Mouse (Mus musculus) layer of hippocampus, adult 2 months (tissue): ENCODE measurements around the gene Olfr1269. TPM values are rescaled to one million over a fixed set of nuclear protein-coding genes. Genes with fewer than 3 reads are reported as not detected.

Source experiments
- DNase-seq, 2 experiments: peaks; one replicate each; pipeline ENCODE4 v3.0.0; 2022; ENCODE audit warnings: low spot score in 2 of 2
- H3K27ac ChIP-seq: fragments of 200-600 bp; 2 replicates; pipeline ENCODE4 v1.8.1; 2022
- H3K4me3 ChIP-seq: fragments of 200-600 bp; 2 replicates; pipeline ENCODE4 v1.8.1; 2022; ENCODE audit warnings: mild to moderate bottlenecking
- CTCF ChIP-seq: fragments of 200-600 bp; conservative IDR thresholded peaks from 2 replicates; pipeline ENCODE4 v1.8.1; 2022; ENCODE audit warnings: antibody characterized with exemption, mild to moderate bottlenecking, moderate library complexity
- long read RNA-seq, 2 experiments: library from polyadenylated mRNA; stranded (forward); transcript quantifications; one replicate each; pipeline ENCODE4 v2.0.0; 2021; ENCODE audit warnings: borderline mapping rate in 2 of 2
- total RNA-seq, 2 experiments: library from RNA; stranded (reverse); gene quantifications; 2 replicates each; pipeline ENCODE4 v1.2.3; 2021

Olfr1269 gene
- not detected for total RNA-seq
- long read RNA-seq, experiment 1 = 0 reads
- long read RNA-seq, experiment 2 = 0 reads

GRCm38 (mm10) chr2:90121312-90121711 is at the start of gene Olfr1269:
Olfr1269 (minus strand) TSS chr2:90121412.
- TF ChIP-seq CTCF = no peak
- H3K27ac ChIP-seq = no peak within 1 kb of the TSS
- no peak for DNase-seq
- H3K4me3 ChIP-seq = no peak within 1 kb of the TSS

GRCm38 (mm10) chr2:90153916-90154315 is 32.7 kb upstream of the Olfr1269 start:
- Histone ChIP-seq H3K4me3 (no peak overlapping the region), H3K27ac (no peak overlapping the region)
- TF ChIP-seq CTCF = no peak
- no peak for DNase-seq

- DNase-seq = no peak
- no peak for TF ChIP-seq CTCF
- Histone ChIP-seq H3K4me3 (no peak within 1 kb of the TSS), H3K27ac (no peak within 1 kb of the TSS)
These were observed 31.8 kb upstream of the Olfr1269 start, which contains the start of gene Olfr1270 for GRCm38 (mm10) chr2:90152991-90153390. Olfr1270 (minus strand) TSS chr2:90153091.

GRCm38 (mm10) chr2:90142196-90142595 is 21.0 kb upstream of the Olfr1269 start, which contains the start of gene Olfr32:
Olfr32 (minus strand) TSS chr2:90142296.
- Histone ChIP-seq H3K27ac (no peak within 1 kb of the TSS), H3K4me3 (no peak within 1 kb of the TSS)
- no peak for TF ChIP-seq CTCF
- DNase-seq = no peak

- TF ChIP-seq CTCF = no peak
- Histone ChIP-seq H3K4me3 (no peak overlapping the region), H3K27ac (no peak overlapping the region)
- DNase-seq = no peak
These were observed 51.1 kb downstream of the Olfr1269 start for GRCm38 (mm10) chr2:90070065-90070464.

Other genes with a start within 250 kb of the Olfr1269 start
- gene Olfr1257, start 243.0 kb downstream of the Olfr1269 start, total RNA-seq = not detected
- not detected for gene Olfr1258, start 194.1 kb downstream of the Olfr1269 start, total RNA-seq
- gene Olfr1259, start 172.7 kb downstream of the Olfr1269 start, total RNA-seq = not detected
- not detected for gene Olfr1260, start 147.1 kb downstream of the Olfr1269 start, total RNA-seq
- not detected for gene Olfr1261, start 130.2 kb downstream of the Olfr1269 start, total RNA-seq
- gene Olfr1262, start 121.3 kb downstream of the Olfr1269 start, total RNA-seq = not detected
- not detected for gene Olfr1263, start 109.3 kb downstream of the Olfr1269 start, total RNA-seq
- not detected for gene Olfr1264, start 95.8 kb downstream of the Olfr1269 start, total RNA-seq
- gene Olfr1265, start 86.1 kb downstream of the Olfr1269 start, total RNA-seq = not detected
- not detected for gene Olfr140, start 57.8 kb downstream of the Olfr1269 start, total RNA-seq
- not detected for gene Olfr32, start 20.9 kb upstream of the Olfr1269 start, total RNA-seq
- not detected for gene Olfr1270, start 31.7 kb upstream of the Olfr1269 start, total RNA-seq
- not detected for gene Olfr1506, start 103.1 kb upstream of the Olfr1269 start, total RNA-seq
- not detected for gene Olfr142, start 136.2 kb upstream of the Olfr1269 start, total RNA-seq
- gene Olfr1271, start 149.6 kb upstream of the Olfr1269 start, total RNA-seq = not detected
- gene Olfr1272, start 171.4 kb upstream of the Olfr1269 start, total RNA-seq = not detected
- gene Gm13769, start 200.8 kb upstream of the Olfr1269 start, total RNA-seq = not detected